Mouse (Mus musculus) kidney, adult 2 months (tissue): ENCODE results near the gene Rnf222. TPM values are rescaled to one million over a fixed set of nuclear protein-coding genes. Genes with fewer than 3 reads are reported as not detected.

Experiments used
- DNase-seq: peaks from one replicate; pipeline ENCODE4 v3.0.0; 2021
- H3K27ac ChIP-seq: fragments of 200-500 bp; 2 replicates; pipeline ENCODE4 v1.5.1; 2012; ENCODE audit warnings: low read depth, low read length, control low read depth, inconsistent platforms; ENCODE audit not compliant: insufficient read depth
- H3K27me3 ChIP-seq: fragments of 200-500 bp; replicated peaks from 2 replicates; pipeline ENCODE4 v1.6.1; 2012; ENCODE audit warnings: mild to moderate bottlenecking, moderate library complexity, low read length, inconsistent platforms; ENCODE audit not compliant: control insufficient read depth, insufficient read depth
- H3K36me3 ChIP-seq: fragments of 200-500 bp; 2 replicates; pipeline ENCODE4 v1.6.1; 2012; ENCODE audit warnings: mild to moderate bottlenecking, moderate library complexity, low read length, inconsistent platforms; ENCODE audit not compliant: control insufficient read depth, insufficient read depth
- H3K4me1 ChIP-seq: fragments of 200-500 bp; 2 replicates; pipeline ENCODE4 v1.6.1; 2011; ENCODE audit warnings: low read length; ENCODE audit not compliant: control insufficient read depth, insufficient read depth
- H3K4me3 ChIP-seq: fragments of 200-500 bp; 2 replicates; pipeline ENCODE4 v1.5.1; 2011; ENCODE audit warnings: mild to moderate bottlenecking, low read depth, low read length, control low read depth; ENCODE audit not compliant: insufficient read depth
- CTCF ChIP-seq: fragments of 200-500 bp; conservative IDR thresholded peaks from 2 replicates; pipeline ENCODE4 v1.5.1; 2011; ENCODE audit warnings: low read depth, mild to moderate bottlenecking, control low read depth, low read length, moderate library complexity, mixed read lengths; ENCODE audit not compliant: insufficient read depth, insufficient read length
- POLR2A ChIP-seq: fragments of 200-500 bp; IDR thresholded peaks from one replicate; pipeline ENCODE4 v1.6.1; 2011; ENCODE audit warnings: low read depth, low read length, control low read depth
- WGBS: fragments of 180-500 bp; shearing (Covaris S2); methylation state at CpG from one replicate; pipeline ENCODE4 v1.1.7; 2018; 5-methylcytosine and 5-hydroxymethylcytosine counted together
- polyA plus RNA-seq: library from polyadenylated mRNA; depleted of rRNA; stranded (reverse); fragments of >200 nt; gene quantifications from 2 replicates; pipeline ENCODE4 v1.2.3, GENCODE M21; 2012

Gene Rnf222
- polyA plus RNA-seq, 1 experiment = 0.13 TPM

DNA sequence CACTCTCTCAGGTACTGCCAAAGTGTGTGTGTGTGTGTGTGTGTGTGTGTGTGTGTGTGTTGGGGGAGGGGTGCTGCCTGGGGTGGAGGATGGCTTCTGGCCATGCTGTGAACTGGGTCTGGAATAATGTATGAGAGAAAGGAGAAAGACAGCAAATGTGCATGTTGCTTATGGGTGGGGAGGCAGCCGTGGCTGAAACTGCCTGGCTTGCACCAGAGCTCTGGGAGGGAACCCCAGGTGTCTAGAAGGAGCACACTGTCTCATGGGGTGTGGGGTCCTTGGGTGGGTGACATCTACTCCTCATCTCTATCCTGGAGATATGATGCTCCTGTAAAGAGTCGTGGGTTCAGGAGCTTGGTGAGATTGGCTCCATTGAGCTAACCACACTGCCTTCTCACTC is 300 bp downstream of the Rnf222 start:
- no peak for TF ChIP-seq CTCF
- no peak for TF ChIP-seq POLR2A
- no peak overlapping the region for H3K27ac ChIP-seq
- no peak overlapping the region for H3K4me3 ChIP-seq
- no peak for DNase-seq
- H3K4me1 ChIP-seq = no peaks in the 10 kb centered on the region
- no peaks in the 10 kb centered on the region for H3K27me3 ChIP-seq
- H3K36me3 ChIP-seq = no peaks in the 10 kb centered on the region
- WGBS = 75% methylated on average over 2 of the region's 2 CpGs

DNA sequence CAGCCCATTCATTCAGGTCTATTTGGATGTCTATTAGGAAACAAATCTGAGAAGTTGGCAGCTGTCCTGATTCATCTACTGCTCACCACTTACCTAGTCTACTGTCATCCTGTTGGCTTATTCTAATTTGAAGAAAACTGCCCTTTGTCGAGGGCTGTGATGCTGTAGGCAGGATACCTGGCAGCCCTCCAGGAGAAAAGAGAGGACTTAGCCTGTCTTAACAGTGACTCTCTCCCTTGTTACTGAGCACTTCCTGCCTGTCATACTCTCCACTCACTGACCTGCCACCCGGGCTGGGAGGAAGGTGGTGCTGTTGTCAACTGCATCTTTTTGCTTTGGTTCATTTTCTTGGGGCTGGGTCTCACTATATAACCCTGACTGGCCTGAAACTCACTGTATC is 2.3 kb downstream of the Rnf222 start:
- H3K27ac ChIP-seq = no peak overlapping the region
- peak; percentile 28 for DNase-seq
- H3K36me3 ChIP-seq = no peaks in the 10 kb centered on the region
- no peak for TF ChIP-seq CTCF
- TF ChIP-seq POLR2A = no peak
- no peak overlapping the region for H3K4me3 ChIP-seq
- no peaks in the 10 kb centered on the region for H3K4me1 ChIP-seq
- 15% methylated on average over 2 of the region's 2 CpGs for WGBS
- no peaks in the 10 kb centered on the region for H3K27me3 ChIP-seq

- no peak for DNase-seq
- WGBS = 74% methylated on average over 5 of the region's 5 CpGs
- Histone ChIP-seq H3K27me3 (no peaks in the 10 kb centered on the region), H3K4me1 (no peaks in the 10 kb centered on the region), H3K4me3 (no peak overlapping the region), H3K36me3 (no peaks in the 10 kb centered on the region), H3K27ac (no peak overlapping the region)
- TF ChIP-seq POLR2A = no peak
- TF ChIP-seq CTCF = no peak
Measured at GRCm38 (mm10) chr11:68891823-68892222, 3.5 kb downstream of the Rnf222 start.

DNA sequence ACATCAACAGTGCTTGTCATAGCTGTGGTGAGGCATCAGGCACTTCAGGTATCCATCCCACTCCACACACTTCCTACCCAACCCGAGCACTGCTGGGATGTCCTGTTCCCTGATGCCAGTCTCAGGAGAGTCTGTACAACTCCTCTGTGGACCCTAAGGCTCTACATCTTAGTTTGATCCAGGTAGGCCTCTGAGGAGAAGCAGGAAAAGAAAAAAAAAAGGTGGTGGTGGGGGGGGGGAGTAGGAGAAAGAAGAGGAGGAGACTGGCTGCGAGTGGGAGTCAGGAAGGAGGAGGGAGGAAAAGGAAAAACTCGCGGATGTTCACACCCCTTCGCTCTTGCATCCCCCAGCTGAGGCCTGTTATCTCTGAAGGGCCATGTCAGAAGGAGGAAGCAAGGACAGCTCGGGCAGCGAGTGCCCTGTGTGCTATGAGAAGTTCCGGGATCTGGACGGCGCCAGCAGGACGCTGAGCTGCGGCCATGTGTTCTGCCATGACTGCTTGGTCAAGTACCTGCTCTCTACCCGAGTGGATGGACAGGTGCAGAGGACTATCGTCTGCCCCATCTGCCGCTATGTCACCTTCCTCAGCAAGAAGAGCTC is 4.0 kb downstream of the Rnf222 start:
- 48% methylated on average over 15 of the region's 15 CpGs for whole genome bisulfite sequencing
- TF ChIP-seq POLR2A = no peak
- TF ChIP-seq CTCF = no peak
- peak; percentile 42 for DNase-seq
- no peaks in the 10 kb centered on the region for H3K36me3 ChIP-seq
- H3K4me3 ChIP-seq = no peak overlapping the region
- peak overlapping the region; percentile 21; the same call in 1 of the 2 replicates for H3K27ac ChIP-seq
- H3K4me1 ChIP-seq = no peaks in the 10 kb centered on the region
- H3K27me3 ChIP-seq = no peaks in the 10 kb centered on the region

- Histone ChIP-seq H3K4me1 (no peaks in the 10 kb centered on the region), H3K36me3 (no peaks in the 10 kb centered on the region), H3K4me3 (no peak overlapping the region), H3K27me3 (no peaks in the 10 kb centered on the region), H3K27ac (no peak overlapping the region)
- 76% methylated on average over 12 of the region's 12 CpGs for WGBS
- no peak for TF ChIP-seq POLR2A
- TF ChIP-seq CTCF = no peak
- DNase-seq = no peak
Measured at GRCm38 (mm10) chr11:68893911-68894464, 5.6 kb downstream of the Rnf222 start.

DNA sequence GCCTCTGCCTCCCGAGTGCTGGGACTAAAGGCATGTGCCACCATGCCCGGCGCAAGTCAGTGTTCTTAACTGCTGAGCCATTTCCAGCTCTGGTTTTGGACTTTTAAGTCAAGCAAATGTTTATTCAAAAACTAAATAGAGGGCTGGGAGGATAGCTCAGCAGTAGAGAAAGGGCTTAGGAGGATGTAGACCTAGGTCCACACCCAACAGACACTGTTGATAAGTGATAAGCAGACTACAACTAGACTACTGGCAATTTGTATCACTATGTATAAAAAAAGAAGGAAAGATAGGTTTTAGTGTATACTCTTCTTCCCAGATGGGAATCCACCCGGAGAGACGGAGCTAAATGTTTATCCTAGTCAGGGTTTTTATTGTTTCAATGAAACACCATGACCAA is 7.9 kb downstream of the Rnf222 start:
- TF ChIP-seq POLR2A = no peak
- TF ChIP-seq CTCF = no peak
- Histone ChIP-seq H3K36me3 (no peaks in the 10 kb centered on the region), H3K27me3 (no peaks in the 10 kb centered on the region), H3K27ac (no peak overlapping the region), H3K4me3 (no peak overlapping the region), H3K4me1 (no peaks in the 10 kb centered on the region)
- DNase-seq = no peak
- WGBS = 94% methylated on average over 5 of the region's 5 CpGs

- peak; percentile 69 for DNase-seq
- 59% methylated on average over 4 of the region's 4 CpGs for WGBS
- no peaks in the 10 kb centered on the region for H3K36me3 ChIP-seq
- no peaks in the 10 kb centered on the region for H3K4me1 ChIP-seq
- H3K27me3 ChIP-seq = no peaks in the 10 kb centered on the region
- H3K27ac ChIP-seq = no peak overlapping the region
- no peak overlapping the region for H3K4me3 ChIP-seq
- TF ChIP-seq CTCF (peak; percentile 77), POLR2A (no peak)
Measured at GRCm38 (mm10) chr11:68897120-68897519, 8.8 kb downstream of the Rnf222 start.
